Mouse (Mus musculus): ENCODE results near the gene Pkig. TPM values are rescaled to one million over a fixed set of nuclear protein-coding genes. Genes with fewer than 3 reads are reported as not detected.
"Not testable (repeated sequence)": the region's sequence is repeated elsewhere in the genome, so short reads cannot be mapped to it uniquely, and the experiment has no call there.

Pkig gene
- total RNA-seq, 2 experiments from 2014 or later, result 135 to 144 TPM

GRCm38 (mm10) chr2:163674397-163674796, 16.2 kb downstream of the Pkig start:
- DNase-seq (ENCODE audit: low spot score in 2 of 2), result no peak
- intact Hi-C loops (cut with DNase I), result no loop called here

- DNase-seq (ENCODE audit: low spot score in 2 of 2), result peak; percentile 43 to 51
- intact Hi-C loops (cut with DNase I), result loop anchor here (1.0 kb wide), 2 partner anchors 14 to 28 kb away; no protein-coding TSS in a partner anchor
Measured at GRCm38 (mm10) chr2:163675144-163675619, 17.0 kb downstream of the Pkig start.

GRCm38 (mm10) chr2:163675662-163676061, 17.5 kb downstream of the Pkig start:
- intact Hi-C loops (cut with DNase I), result loop anchor here (1.0 kb wide), 2 partner anchors 14 to 28 kb away; no protein-coding TSS in a partner anchor
- DNase-seq (ENCODE audit: low spot score in 2 of 2), result no peak

GRCm38 (mm10) chr2:163676321-163676720, 18.1 kb downstream of the Pkig start:
- intact Hi-C loops (cut with DNase I), result no loop called here
- DNase-seq (ENCODE audit: low spot score in 2 of 2), result no peak

- intact Hi-C loops (cut with DNase I), result no loop called here
Measured at GRCm38 (mm10) chr2:163676745-163677144, 18.6 kb downstream of the Pkig start.

GRCm38 (mm10) chr2:163682344-163682743, 24.2 kb downstream of the Pkig start:
- no peak for DNase-seq (ENCODE audit: low spot score in 2 of 2)
- intact Hi-C loops (cut with DNase I), result no loop called here

More at GRCm38 (mm10) chr2:163676745-163677144, 18.6 kb downstream of the Pkig start:
- DNase-seq (ENCODE audit: low spot score in 2 of 2), result no peak

GRCm38 (mm10) chr2:163685287-163685686, 27.1 kb downstream of the Pkig start:
- intact Hi-C loops (cut with DNase I), result no loop called here
- DNase-seq (ENCODE audit: low spot score in 2 of 2), result peak; percentile 37 to 42

GRCm38 (mm10) chr2:163685761-163686200, 27.6 kb downstream of the Pkig start:
- intact Hi-C loops (cut with DNase I), result no loop called here
- DNase-seq (ENCODE audit: low spot score in 2 of 2), result peak; percentile 60 to 64

- intact Hi-C loops (cut with DNase I), result no loop called here
- no peak for DNase-seq (ENCODE audit: low spot score in 2 of 2)
Measured at GRCm38 (mm10) chr2:163686233-163686632, 28.0 kb downstream of the Pkig start.

- intact Hi-C loops (cut with DNase I), result no loop called here
- DNase-seq (ENCODE audit: low spot score in 2 of 2), result no peak
Measured at GRCm38 (mm10) chr2:163686886-163687285, 28.7 kb downstream of the Pkig start.

- DNase-seq (ENCODE audit: low spot score in 2 of 2); intact Hi-C loops (cut with DNase I): not testable (repeated sequence)
Measured at GRCm38 (mm10) chr2:163688377-163688776, 30.2 kb downstream of the Pkig start.

- DNase-seq (ENCODE audit: low spot score in 2 of 2), result no peak
- intact Hi-C loops (cut with DNase I), result no loop called here
Measured at GRCm38 (mm10) chr2:163689771-163690170, 31.6 kb downstream of the Pkig start.

GRCm38 (mm10) chr2:163690409-163691304, 32.5 kb downstream of the Pkig start:
- intact Hi-C loops (cut with DNase I), result no loop called here
- DNase-seq (ENCODE audit: low spot score in 2 of 2), result no peak

GRCm38 (mm10) chr2:163691846-163692605, 33.8 kb downstream of the Pkig start:
- intact Hi-C loops (cut with DNase I), result no loop called here
- DNase-seq (ENCODE audit: low spot score in 2 of 2), result no peak

GRCm38 (mm10) chr2:163692873-163693612, 34.9 kb downstream of the Pkig start:
- no peak for DNase-seq (ENCODE audit: low spot score in 2 of 2)
- intact Hi-C loops (cut with DNase I), result no loop called here

- DNase-seq (ENCODE audit: low spot score in 2 of 2), result no peak
- intact Hi-C loops (cut with DNase I), result no loop called here
Measured at GRCm38 (mm10) chr2:163693716-163694314, 35.6 kb downstream of the Pkig start.

GRCm38 (mm10) chr2:163696763-163697162, 38.6 kb downstream of the Pkig start:
- intact Hi-C loops (cut with DNase I), result no loop called here
- no peak for DNase-seq (ENCODE audit: low spot score in 2 of 2)

- intact Hi-C loops (cut with DNase I), result no loop called here
- DNase-seq (ENCODE audit: low spot score in 2 of 2), result no peak
Measured at GRCm38 (mm10) chr2:163697764-163698480, 39.7 kb downstream of the Pkig start.

All from left cerebral cortex, postnatal 36 days (tissue).